Mouse (Mus musculus) activated CD4-positive, CD25-positive, alpha-beta regulatory T cell, adult 4 months (primary cell): ENCODE results near the gene Armh4. TPM values are rescaled to one million over a fixed set of nuclear protein-coding genes. Genes with fewer than 3 reads are reported as not detected.

Experiments
- ATAC-seq: one replicate; pipeline ENCODE4 v1.8.0; 2017
- polyA plus RNA-seq, 2 experiments: library from polyadenylated mRNA; unstranded; fragments of 100-300 nt; shearing (Covaris generic); gene quantifications; one replicate each; pipeline ENCODE4 v1.2.1; 2017

Gene Armh4
- polyA plus RNA-seq, 2 experiments from 2014 or later = not detected

DNA sequence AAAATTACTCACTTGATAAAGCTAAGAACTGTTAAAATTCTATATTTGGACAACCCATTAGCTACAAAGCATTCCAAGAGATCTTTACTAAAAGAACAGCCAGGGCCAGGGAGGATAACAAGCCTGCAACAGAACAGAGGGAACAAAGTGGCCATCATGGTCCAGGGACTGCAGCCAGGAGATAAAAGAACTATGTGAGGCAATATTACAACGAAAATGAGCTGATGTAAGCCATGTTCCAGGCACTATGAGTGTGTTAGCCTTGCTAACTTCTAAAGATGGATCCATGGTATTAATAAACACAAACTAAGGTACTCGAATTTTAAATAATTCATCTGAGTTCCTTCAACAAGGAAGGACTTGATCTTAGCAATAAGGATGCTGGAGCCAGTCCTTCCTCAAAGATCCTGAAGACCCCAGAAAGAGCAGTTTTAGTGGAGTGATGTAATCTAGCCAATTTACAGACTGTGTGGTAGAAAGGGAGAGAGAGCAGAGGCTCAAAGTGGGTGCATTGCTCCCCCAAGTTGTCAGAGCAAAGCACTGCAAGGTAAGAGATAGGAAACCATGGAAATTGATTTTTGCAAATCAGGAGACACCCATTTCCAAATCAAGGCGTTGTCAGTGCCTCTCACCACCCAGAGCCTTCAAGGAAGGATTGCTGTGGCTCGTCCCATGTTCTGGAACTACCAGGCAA is 59.7 kb downstream of the Armh4 start:
- no peak for ATAC-seq

DNA sequence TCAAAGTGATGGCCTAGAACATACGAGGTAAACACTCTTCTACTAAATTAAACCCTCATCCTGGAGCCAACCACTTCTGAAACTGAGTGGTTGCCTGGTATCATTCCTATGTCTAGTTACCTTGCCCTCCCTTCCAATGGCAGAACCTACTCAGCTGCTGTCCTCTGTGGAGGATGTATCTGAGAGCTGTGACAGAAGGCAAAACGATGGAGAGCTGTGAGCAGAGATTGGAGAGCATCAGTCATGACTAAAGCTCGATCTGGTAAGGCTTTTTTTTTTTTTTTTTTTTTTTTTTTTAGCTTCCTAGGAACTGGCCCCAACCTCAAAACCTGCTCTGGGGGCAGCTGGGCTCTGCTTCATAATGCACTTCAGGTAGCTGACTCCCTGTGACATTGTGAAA is 60.4 kb downstream of the Armh4 start:
- ATAC-seq = no peak

DNA sequence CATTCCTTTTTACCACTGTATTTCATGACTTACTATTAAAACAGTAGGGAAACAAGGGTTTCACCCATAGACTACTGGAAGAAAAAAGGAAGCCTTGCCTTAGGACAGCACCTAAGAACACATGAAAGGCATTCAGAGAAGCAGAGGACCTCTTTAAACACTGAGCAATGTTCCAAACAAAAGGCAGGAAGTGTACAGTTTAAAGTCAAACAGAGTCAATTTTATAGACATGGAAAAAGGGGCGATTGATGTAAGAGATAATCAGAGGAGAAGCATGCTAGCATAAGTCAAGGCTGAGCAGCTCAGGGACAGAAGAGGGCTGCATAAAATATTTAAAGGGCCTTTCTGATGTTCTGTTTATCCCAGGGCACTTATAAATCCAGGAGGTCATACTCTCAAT is 61.9 kb downstream of the Armh4 start:
- no peak for ATAC-seq

DNA sequence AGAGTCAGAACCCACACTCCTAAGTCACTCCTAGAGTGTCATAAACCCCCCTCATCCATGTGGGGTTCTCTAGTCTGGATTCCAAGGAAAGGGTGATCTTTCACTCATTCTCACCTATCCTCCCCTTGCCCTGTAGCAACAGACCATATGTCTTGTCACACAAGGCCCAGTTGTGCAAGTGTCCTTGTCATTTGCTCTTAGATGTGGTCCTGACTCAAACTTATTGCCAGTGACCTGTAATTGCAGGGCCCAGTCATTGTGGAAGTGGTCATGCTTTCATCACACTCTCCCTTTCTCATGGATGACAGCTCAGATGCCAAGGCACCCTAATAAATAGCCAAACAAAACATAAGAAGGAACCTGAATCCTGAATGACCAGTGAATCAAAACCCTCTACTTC is 63.5 kb downstream of the Armh4 start:
- no peak for ATAC-seq

DNA sequence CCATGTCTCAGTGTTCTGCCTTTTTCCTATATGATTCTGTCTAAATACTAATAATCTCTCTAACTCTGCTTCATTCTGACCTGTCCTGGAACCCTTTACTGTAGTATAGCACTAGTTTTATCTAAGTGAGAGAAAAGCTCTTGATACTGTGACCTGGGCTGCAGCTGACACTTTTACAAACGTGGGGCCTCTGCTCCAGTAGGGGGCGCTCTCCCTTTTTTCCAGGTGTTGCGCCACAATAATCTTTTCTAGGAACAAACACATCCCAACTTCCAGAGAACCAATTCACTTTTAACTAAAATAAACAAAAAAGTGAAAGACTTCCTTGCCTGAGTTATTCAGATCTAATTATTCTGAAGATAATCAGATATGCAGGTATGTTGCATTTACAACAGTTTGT is 72.2 kb downstream of the Armh4 start:
- ATAC-seq = no peak

DNA sequence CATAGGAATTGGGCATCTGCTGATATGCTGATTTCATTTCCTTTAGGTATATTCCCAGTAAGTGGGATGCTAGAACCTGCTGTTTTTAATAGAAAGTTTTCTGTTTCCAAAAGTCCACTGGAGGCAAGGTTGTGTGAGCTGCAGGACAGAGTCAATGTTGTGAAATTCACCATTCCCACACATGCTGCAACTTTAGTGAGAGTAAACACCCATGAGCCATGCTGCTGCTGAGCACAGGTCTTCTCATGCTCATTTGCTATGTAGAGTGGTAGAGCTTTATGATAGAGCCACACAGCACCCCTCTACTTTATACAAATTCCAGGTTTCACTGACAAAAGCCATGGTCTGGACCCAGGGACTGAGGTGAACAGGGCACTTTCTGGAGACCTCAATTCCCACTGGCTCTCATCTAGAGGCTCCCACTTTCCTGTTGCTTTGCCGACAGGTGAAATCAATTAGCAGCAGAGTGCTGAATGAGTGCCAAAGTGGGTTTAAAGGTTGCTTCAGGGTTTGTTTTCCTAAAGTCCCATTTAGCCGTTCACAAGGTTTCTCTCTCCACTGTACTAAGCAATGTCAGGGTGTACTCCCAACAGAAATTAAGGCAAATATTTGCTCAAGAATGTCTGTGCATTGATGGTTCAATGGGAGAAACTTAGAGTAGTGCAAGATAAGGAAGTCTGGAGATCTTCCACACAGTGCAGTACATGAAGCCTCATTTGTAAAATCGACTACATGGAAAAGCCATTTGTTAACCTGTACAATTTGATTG is 79.6 kb downstream of the Armh4 start:
- ATAC-seq = no peak

DNA sequence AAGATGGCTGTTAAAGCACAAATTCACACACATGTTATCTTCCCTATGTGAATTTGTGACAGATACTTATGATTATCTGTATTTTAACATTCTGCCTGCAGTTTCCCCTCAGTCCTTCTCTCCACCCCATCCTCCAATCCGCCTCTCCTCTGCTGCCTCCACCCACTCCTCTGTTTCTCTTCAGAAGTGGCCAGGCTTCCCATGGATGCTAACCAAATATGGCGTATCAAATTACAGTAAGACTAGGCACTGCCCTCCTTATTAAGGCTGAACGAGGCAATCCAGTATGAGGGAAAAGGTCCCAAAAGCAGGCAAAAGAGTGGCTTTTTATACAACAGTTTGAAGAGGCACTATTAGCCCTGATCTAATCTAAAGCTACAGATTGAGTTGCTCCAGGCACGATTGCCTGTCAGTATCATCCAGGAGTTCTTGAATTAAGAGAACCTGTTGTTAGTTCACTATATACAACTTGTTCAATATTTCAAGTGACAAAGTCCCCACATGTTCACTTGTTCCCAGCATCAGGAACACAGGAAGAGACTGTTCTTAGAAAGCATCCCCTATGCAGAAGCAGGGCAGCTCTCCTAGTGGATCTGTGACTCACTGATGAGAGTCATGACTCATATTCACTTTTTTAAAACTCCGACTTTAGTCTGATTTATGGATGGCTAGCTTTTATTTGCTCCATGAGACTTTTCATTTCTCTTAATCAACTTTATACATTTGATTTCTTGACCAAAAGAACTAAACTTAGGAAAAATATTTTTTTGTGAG is 103.5 kb downstream of the Armh4 start:
- ATAC-seq = no peak

DNA sequence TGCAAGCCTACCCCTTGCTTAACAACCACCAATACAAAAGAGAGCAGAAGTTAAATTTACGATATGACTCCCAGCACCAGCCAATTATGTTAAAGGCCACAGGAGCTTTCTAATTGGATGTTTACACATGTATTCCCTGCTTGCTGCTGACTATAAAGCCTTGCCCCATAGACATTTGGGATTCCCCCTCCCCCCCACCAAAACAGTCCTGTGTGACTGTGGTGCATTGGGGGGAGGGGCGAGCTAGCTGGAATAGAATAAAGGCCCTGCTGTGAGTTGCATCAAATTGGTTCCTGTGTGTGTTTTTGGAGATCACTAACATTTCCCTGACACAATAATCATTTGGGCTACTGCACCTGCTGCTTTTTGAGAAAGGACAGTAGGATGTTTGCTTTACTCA is 106.6 kb downstream of the Armh4 start:
- no peak for ATAC-seq

DNA sequence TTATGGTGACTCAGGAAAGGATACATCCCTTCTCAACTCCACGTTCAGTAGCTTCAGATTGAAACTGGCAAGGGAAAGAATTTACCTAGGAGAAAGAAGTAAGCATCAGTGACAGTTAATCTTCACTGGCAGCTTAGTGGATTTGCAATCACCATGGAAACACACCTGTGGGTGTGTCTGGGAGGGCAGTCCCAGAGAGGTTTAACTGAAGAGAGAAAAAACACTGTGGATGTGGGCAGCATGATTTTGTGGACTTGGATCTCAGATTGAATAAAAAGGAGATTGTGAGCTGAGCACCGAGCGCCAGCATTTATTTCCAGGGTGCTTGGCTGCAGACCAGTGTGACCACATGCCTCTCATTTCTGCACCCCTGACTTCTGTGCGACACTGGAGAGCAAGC is 122.7 kb downstream of the Armh4 start:
- ATAC-seq = no peak

DNA sequence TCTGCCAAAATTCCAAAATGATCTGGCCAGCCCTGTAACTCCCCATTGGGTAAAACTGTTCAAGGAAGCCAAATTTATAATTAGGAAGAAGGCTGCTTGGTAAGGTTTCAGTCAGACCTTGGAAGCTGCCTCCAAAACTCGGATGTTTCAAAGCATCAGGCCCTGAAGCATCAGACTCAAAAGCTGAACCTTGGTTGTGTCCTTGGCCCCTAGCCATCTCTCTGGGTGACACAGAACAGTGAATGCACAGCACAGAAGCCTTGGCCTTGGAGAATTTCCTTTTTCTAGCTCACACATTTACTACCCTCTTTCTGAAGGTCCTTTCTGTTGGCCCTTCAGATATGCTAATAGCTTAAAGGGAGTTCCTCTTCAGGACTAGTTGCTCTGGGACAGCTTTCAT is 134.0 kb downstream of the Armh4 start:
- ATAC-seq = no peak

DNA sequence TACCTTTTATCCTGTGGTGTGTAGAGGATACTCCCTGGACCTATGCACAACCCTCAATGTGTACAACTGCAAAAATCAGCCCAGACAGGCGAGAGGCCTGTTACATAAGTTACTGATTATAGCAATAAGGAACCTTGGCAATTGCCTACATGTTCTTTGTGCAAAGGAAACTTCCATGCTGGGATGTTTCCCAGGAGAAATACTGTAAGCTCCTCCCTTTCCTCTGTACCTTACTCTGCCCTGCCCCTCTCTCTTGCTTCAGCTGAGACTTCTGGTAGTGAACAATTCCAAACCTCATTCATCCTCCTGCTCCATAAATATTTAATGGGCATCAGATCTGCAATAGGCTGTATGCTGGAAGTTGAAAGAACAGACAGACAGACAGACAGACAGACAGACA is 145.8 kb downstream of the Armh4 start:
- no peak for ATAC-seq

DNA sequence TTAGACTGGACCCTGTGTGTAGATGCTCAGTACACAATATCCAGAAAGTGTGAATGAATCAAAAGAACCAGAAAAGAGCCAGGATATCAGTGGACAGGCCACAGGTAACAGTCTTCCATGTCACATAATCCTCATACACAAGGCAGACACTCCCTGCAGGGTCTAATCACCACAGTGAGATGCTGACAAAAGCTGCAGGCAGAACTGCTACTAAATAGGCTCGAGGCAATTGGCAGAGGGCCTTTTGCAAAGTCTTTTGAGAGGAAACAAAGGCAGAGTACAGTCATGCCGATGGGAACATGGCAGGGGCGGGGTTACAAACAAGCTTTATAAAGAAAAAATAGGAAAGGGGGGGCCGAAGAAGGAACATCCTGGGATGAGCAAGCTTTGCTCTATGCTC is 157.1 kb downstream of the Armh4 start:
- ATAC-seq = no peak

Other genes with a start within 250 kb of the Armh4 start
- not detected for gene Olfr722, start 118.6 kb upstream of the Armh4 start, polyA plus RNA-seq
- gene Olfr723, start 148.4 kb upstream of the Armh4 start, polyA plus RNA-seq = not detected
- not detected for gene Olfr724, start 179.9 kb upstream of the Armh4 start, polyA plus RNA-seq